Mouse (Mus musculus): Measurements from ENCODE around the gene Etfrf1. TPM values are rescaled to one million over a fixed set of nuclear protein-coding genes. Genes with fewer than 3 reads are reported as not detected.

Etfrf1 gene
- polyA plus RNA-seq, 1 experiment, result 38.4 TPM

- H3K27ac ChIP-seq (ENCODE audit: insufficient read depth, low read length), result no peak overlapping the region
- H3K4me1 ChIP-seq (ENCODE audit: control insufficient read depth, insufficient read depth, low read length), result peaks cover 2% of the 10 kb centered on the region; the same call in 1 of the 2 replicates
Observed at GRCm38 (mm10) chr6:145215826-145216225, 4.9 kb downstream of the Etfrf1 start.

DNA sequence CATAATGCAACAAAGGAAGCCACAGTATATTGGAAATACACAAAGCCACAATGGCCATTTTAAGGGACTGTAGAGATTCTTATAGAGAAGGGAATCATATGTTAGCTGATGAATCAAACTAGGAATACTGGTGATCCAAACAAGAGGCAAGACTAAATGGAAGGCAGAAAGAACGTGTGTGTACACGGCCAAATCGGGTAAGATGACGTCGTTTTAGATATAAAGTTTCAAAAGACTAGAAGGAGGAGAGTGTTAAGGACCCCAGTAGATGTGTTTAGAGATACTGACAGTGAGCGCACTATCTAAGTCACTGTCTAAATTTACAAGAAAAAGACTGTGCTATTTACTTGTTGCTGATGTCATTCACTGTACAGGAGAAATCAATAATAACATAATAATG lies 13.3 kb downstream of the Etfrf1 start:
- no peaks in the 10 kb centered on the region for H3K4me1 ChIP-seq (ENCODE audit: control insufficient read depth, insufficient read depth, low read length)
- no peak for TF ChIP-seq CTCF (IDR thresholded peaks at IDR 0.05; ENCODE audit: borderline replicate concordance, insufficient read depth, low read length)
- TF ChIP-seq POLR2A (IDR thresholded peaks at IDR 0.05; ENCODE audit: low read depth, low read length), result no peak
- H3K4me3 ChIP-seq (ENCODE audit: insufficient read depth, low read length), result no peak overlapping the region
- no peak overlapping the region for H3K27ac ChIP-seq (ENCODE audit: insufficient read depth, low read length)

More at GRCm38 (mm10) chr6:145215826-145216225, 4.9 kb downstream of the Etfrf1 start:
- TF ChIP-seq POLR2A (IDR thresholded peaks at IDR 0.05; ENCODE audit: low read depth, low read length) (no peak), CTCF (IDR thresholded peaks at IDR 0.05; ENCODE audit: borderline replicate concordance, insufficient read depth, low read length) (no peak)
- no peak overlapping the region for H3K4me3 ChIP-seq (ENCODE audit: insufficient read depth, low read length)

- no peaks in the 10 kb centered on the region for H3K4me1 ChIP-seq (ENCODE audit: control insufficient read depth, insufficient read depth, low read length)
- no peak overlapping the region for H3K4me3 ChIP-seq (ENCODE audit: insufficient read depth, low read length)
- H3K27ac ChIP-seq (ENCODE audit: insufficient read depth, low read length), result no peak overlapping the region
- TF ChIP-seq POLR2A (IDR thresholded peaks at IDR 0.05; ENCODE audit: low read depth, low read length) (no peak), CTCF (IDR thresholded peaks at IDR 0.05; ENCODE audit: borderline replicate concordance, insufficient read depth, low read length) (no peak)
Observed at GRCm38 (mm10) chr6:145226296-145226695, 15.4 kb downstream of the Etfrf1 start.

DNA sequence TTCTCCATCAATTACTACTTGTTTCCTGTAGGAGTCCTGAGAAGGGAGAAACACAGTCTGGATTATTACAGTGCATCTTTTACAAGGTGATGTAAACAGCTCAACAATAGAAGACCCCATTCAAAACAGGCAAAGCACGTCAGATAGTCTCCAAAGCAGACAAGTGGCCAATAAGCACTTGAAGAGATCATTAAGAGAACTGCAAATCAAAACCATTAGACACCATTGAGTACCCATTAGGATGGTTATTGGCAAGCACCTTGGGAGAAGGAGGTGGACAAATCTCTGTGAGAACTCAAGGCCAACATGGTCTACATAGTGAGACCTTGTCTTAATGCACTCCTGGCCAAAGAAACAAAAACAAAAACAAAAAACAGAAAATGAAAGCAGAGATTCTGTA lies 23.5 kb downstream of the Etfrf1 start:
- no peak overlapping the region for H3K27ac ChIP-seq (ENCODE audit: insufficient read depth, low read length)
- TF ChIP-seq POLR2A (IDR thresholded peaks at IDR 0.05; ENCODE audit: low read depth, low read length) (no peak), CTCF (IDR thresholded peaks at IDR 0.05; ENCODE audit: borderline replicate concordance, insufficient read depth, low read length) (no peak)
- no peak overlapping the region for H3K4me3 ChIP-seq (ENCODE audit: insufficient read depth, low read length)
- no peaks in the 10 kb centered on the region for H3K4me1 ChIP-seq (ENCODE audit: control insufficient read depth, insufficient read depth, low read length)

GRCm38 (mm10) chr6:145235367-145235766 lies 24.4 kb downstream of the Etfrf1 start:
- no peak overlapping the region for H3K27ac ChIP-seq (ENCODE audit: insufficient read depth, low read length)
- no peaks in the 10 kb centered on the region for H3K4me1 ChIP-seq (ENCODE audit: control insufficient read depth, insufficient read depth, low read length)
- no peak for TF ChIP-seq POLR2A (IDR thresholded peaks at IDR 0.05; ENCODE audit: low read depth, low read length)
- TF ChIP-seq CTCF (IDR thresholded peaks at IDR 0.05; ENCODE audit: borderline replicate concordance, insufficient read depth, low read length), result no peak
- no peak overlapping the region for H3K4me3 ChIP-seq (ENCODE audit: insufficient read depth, low read length)

DNA sequence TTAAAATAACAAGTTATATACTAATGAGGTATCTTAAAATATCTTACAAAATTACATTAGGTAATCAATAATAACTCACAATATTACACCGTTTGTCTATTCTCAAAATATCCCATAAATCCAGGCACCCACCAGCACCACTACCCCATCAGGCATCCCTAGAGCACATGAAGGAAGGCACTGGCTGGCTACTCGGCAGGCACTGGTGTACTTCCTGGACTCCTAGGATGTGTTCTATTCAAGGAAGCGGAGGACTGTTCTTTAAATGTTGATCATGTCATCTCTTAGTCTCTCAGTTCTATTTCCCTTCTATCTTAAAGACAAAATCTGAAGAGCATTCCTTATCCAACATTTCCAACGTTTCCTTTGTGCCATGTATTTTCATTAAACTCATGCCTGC lies 26.2 kb downstream of the Etfrf1 start:
- TF ChIP-seq CTCF (IDR thresholded peaks at IDR 0.05; ENCODE audit: borderline replicate concordance, insufficient read depth, low read length) (no peak), POLR2A (IDR thresholded peaks at IDR 0.05; ENCODE audit: low read depth, low read length) (no peak)
- no peak overlapping the region for H3K4me3 ChIP-seq (ENCODE audit: insufficient read depth, low read length)
- no peaks in the 10 kb centered on the region for H3K4me1 ChIP-seq (ENCODE audit: control insufficient read depth, insufficient read depth, low read length)
- no peak overlapping the region for H3K27ac ChIP-seq (ENCODE audit: insufficient read depth, low read length)

DNA sequence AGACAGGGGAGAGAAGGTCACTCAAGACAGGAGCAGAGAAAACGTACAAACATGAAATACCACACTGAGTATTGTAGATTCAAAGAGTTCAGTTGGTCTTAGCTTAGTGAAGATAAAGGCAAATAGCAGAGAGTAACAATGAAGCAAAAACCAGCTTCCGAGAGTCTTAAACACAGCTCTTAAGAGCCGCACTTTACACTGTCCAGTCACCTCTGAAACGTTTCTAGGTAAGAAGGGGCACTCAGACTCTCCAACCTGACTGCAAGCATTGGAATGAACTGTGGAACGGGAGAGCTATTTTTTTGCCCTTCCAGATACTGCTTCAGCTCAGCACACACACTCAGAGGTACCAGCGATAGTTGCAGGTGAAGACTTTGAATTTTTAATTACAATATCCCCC lies 29.4 kb downstream of the Etfrf1 start:
- Histone ChIP-seq H3K4me3 (ENCODE audit: insufficient read depth, low read length) (no peak overlapping the region), H3K27ac (ENCODE audit: insufficient read depth, low read length) (no peak overlapping the region), H3K4me1 (ENCODE audit: control insufficient read depth, insufficient read depth, low read length) (no peaks in the 10 kb centered on the region)
- no peak for TF ChIP-seq POLR2A (IDR thresholded peaks at IDR 0.05; ENCODE audit: low read depth, low read length)
- TF ChIP-seq CTCF (IDR thresholded peaks at IDR 0.05; ENCODE audit: borderline replicate concordance, insufficient read depth, low read length), result no peak

DNA sequence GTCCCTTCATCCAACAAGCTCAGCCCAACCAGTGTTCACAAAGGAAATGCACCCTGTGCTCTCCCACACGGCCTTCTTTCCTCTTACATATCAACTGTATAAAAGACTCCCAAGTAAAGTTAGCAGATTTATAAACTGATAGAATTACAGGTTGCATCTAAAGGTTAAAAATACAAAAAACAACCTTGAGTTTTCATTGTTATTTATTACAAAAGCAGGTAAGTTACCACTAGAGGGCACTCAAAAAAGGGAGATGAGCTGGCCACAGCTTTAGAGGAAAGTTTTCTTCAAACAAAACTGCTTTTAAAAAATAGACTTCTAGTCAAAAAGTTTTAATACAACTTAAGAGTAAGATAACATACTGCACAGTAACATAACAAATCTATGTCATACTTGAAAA lies 31.6 kb downstream of the Etfrf1 start:
- H3K4me3 ChIP-seq (ENCODE audit: insufficient read depth, low read length), result no peak overlapping the region
- H3K4me1 ChIP-seq (ENCODE audit: control insufficient read depth, insufficient read depth, low read length), result peaks cover 3% of the 10 kb centered on the region; the same call in 1 of the 2 replicates
- TF ChIP-seq POLR2A (IDR thresholded peaks at IDR 0.05; ENCODE audit: low read depth, low read length) (no peak), CTCF (IDR thresholded peaks at IDR 0.05; ENCODE audit: borderline replicate concordance, insufficient read depth, low read length) (no peak)
- H3K27ac ChIP-seq (ENCODE audit: insufficient read depth, low read length), result no peak overlapping the region

- Histone ChIP-seq H3K4me1 (ENCODE audit: control insufficient read depth, insufficient read depth, low read length) (peaks cover 7% of the 10 kb centered on the region), H3K4me3 (ENCODE audit: insufficient read depth, low read length) (no peak overlapping the region), H3K27ac (ENCODE audit: insufficient read depth, low read length) (no peak overlapping the region)
- TF ChIP-seq CTCF (IDR thresholded peaks at IDR 0.05; ENCODE audit: borderline replicate concordance, insufficient read depth, low read length), result no peak
- TF ChIP-seq POLR2A (IDR thresholded peaks at IDR 0.05; ENCODE audit: low read depth, low read length), result no peak
Observed at GRCm38 (mm10) chr6:145246841-145247240, 35.9 kb downstream of the Etfrf1 start.

GRCm38 (mm10) chr6:145247886-145248285 lies 37.0 kb downstream of the Etfrf1 start:
- Histone ChIP-seq H3K27ac (ENCODE audit: insufficient read depth, low read length) (no peak overlapping the region), H3K4me3 (ENCODE audit: insufficient read depth, low read length) (peak overlapping the region; percentile 41), H3K4me1 (ENCODE audit: control insufficient read depth, insufficient read depth, low read length) (peaks cover 7% of the 10 kb centered on the region)
- TF ChIP-seq CTCF (IDR thresholded peaks at IDR 0.05; ENCODE audit: borderline replicate concordance, insufficient read depth, low read length) (no peak), POLR2A (IDR thresholded peaks at IDR 0.05; ENCODE audit: low read depth, low read length) (no peak)
